Mouse (Mus musculus) heart, embryonic 11.5 days (tissue): ENCODE results near the gene Slc35d3. TPM values are rescaled to one million over a fixed set of nuclear protein-coding genes. Genes with fewer than 3 reads are reported as not detected.
A peak's percentile ranks its signal among the peaks of the same experiment; 100 is the strongest.

Source experiments
- ATAC-seq: fragments of 200-750 bp; cut with Nextera tagmentation; replicated peaks from 2 replicates; pipeline ENCODE4 v1.8.0; 2017; ENCODE audit warnings: moderate library complexity; ENCODE audit not compliant: insufficient number of reproducible peaks, low FRiP score, low TSS enrichment
- H3K27ac ChIP-seq: fragments of 300-500 bp; sonication (generic); 2 replicates; pipeline ENCODE4 v1.5.1; 2014; ENCODE audit warnings: mild to moderate bottlenecking, low read depth, low read length
- H3K27me3 ChIP-seq: fragments of 300-500 bp; sonication (generic); 2 replicates; pipeline ENCODE4 v1.6.1; 2014; ENCODE audit warnings: mild to moderate bottlenecking, low read length, mixed read lengths; ENCODE audit not compliant: control insufficient read depth, insufficient read depth
- H3K36me3 ChIP-seq: fragments of 300-500 bp; sonication (generic); 2 replicates; pipeline ENCODE4 v1.6.1; 2014; ENCODE audit warnings: mild to moderate bottlenecking, low read length, moderate library complexity, mixed read lengths; ENCODE audit not compliant: control insufficient read depth, insufficient read depth
- H3K4me1 ChIP-seq: fragments of 300-500 bp; sonication (generic); 2 replicates; pipeline ENCODE4 v1.6.1; 2014; ENCODE audit warnings: low read length; ENCODE audit not compliant: control insufficient read depth, insufficient read depth
- H3K4me2 ChIP-seq: fragments of 300-500 bp; sonication (generic); 2 replicates; pipeline ENCODE4 v1.6.1; 2014; ENCODE audit warnings: mild to moderate bottlenecking, moderate library complexity
- H3K4me3 ChIP-seq: fragments of 300-500 bp; sonication (generic); 2 replicates; pipeline ENCODE4 v1.5.1; 2014; ENCODE audit warnings: low read depth, low read length
- H3K9ac ChIP-seq: fragments of 300-500 bp; sonication (generic); 2 replicates; pipeline ENCODE4 v1.6.1; 2014; ENCODE audit warnings: mild to moderate bottlenecking, low read depth, low read length, moderate library complexity
- H3K9me3 ChIP-seq: fragments of 300-500 bp; sonication (generic); replicated peaks from 2 replicates; pipeline ENCODE4 v1.6.1; 2016; ENCODE audit warnings: low read length; ENCODE audit not compliant: control insufficient read depth
- WGBS: fragments of 180-500 bp; shearing (Covaris S2); extraction: QIAGEN DNeasy Blood & Tissue Kit; methylation state at CpG from one replicate; pipeline ENCODE4 v1.1.7; 2014; ENCODE audit not compliant: insufficient replicate concordance; 5-methylcytosine and 5-hydroxymethylcytosine counted together
- polyA plus RNA-seq: library from polyadenylated mRNA; unstranded; fragments of >200 nt; fragmentation: Nextera tagmentation; extraction: Ambion mirVana; gene quantifications from 2 replicates; pipeline ENCODE4 v1.2.1, GENCODE M21; 2014

Gene Slc35d3
- polyA plus RNA-seq, 1 experiment from 2014 or later: 2.1 TPM

DNA sequence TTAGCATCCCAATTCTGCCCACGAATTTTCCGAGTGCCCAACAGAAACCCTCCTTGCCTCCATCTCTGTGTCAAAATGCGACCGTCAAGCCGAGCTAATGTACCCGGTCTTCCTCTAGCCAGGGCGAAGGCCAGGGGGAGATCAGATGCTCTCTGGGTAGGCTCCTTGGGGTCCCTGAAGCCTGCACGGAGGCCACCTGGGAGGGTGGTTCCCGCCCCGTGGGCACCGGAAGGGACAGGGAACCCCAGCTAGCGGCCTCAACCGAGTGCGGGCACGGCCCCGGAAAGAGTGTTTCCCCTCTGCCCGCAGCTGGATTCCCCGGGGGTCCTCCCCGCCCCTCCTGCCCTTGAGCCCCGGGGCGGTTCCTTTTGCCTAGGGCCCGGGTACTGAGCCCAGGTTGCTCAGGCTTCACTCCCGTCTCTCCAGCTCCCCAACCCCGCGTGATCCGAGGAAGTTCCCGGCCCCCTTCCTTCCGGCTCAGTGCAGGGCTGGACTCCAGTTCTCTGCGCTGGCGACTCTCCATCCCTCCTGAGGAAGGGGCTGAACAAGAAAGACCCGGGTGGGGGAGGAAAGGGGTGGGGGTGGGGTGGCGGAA, 1.4 kb downstream of the Slc35d3 start:
- Histone ChIP-seq H3K9ac (peak overlapping the region; percentile 34; the same call in 1 of the 2 replicates), H3K4me2 (peak overlapping the region; percentile 99), H3K9me3 (no peaks in the 10 kb centered on the region), H3K4me1 (no peaks in the 10 kb centered on the region), H3K4me3 (peak overlapping the region; percentile 64), H3K36me3 (no peaks in the 10 kb centered on the region), H3K27me3 (peaks cover 45% of the 10 kb centered on the region), H3K27ac (no peak overlapping the region)
- ATAC-seq: peak; percentile 43; the same call in 1 of the 2 replicates
- WGBS: under 1% methylated on average over 31 of the region's 32 CpGs

DNA sequence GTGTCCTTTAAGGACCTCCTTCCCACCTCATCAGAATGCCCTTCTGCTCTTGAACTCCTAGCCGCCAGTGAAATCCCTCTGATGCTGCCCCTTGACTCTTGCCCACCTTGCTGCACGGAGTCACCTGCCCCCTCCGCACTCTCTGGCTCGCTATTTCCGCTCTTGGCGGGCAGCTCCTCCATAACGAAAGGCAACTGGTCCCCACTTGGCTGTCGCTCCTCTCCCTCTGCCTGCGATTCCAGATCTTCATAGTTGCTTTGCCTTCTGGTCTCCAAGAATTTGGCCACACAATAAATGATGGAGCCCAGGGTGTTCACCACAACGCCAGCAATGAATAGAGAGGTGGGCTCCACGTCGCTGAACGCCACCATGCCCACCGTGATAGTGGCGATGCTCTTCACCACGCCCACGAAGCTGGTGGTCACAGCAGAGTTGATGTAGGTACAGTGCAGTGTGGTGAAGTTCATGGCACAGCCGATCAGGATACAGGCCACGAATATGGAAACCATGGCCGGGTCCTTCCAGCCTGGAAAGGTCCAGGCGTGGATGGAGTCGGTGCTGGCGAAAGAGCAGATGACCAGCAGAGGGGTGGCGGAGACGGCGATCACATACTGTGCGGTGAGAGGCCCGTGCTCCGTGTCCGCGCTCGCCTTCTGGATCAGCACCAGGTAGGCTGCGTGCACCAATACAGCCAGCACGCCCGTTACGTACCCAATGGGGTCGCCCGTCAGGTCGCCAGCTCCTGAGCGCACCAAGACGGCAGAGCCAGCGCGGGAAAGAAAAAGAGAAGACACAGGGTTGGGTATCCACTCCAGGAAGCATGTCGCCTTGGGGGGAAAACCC, 2.1 kb downstream of the Slc35d3 start:
- no peak overlapping the region for H3K27ac ChIP-seq
- no peak for ATAC-seq
- 0 out of 2 replicates have a peak overlapping the region, but pooled peaks have one; percentile 34 for H3K9ac ChIP-seq
- peaks cover 44% of the 10 kb centered on the region for H3K27me3 ChIP-seq
- H3K36me3 ChIP-seq: no peaks in the 10 kb centered on the region
- peak overlapping the region; percentile 99 for H3K4me2 ChIP-seq
- 4% methylated on average over 44 of the region's 44 CpGs for WGBS
- no peaks in the 10 kb centered on the region for H3K9me3 ChIP-seq
- no peaks in the 10 kb centered on the region for H3K4me1 ChIP-seq
- H3K4me3 ChIP-seq: peak overlapping the region; percentile 64

GRCm38 (mm10) chr10:19839836-19840235, 11.4 kb downstream of the Slc35d3 start:
- WGBS: 82% methylated on average over 5 of the region's 5 CpGs
- H3K9me3 ChIP-seq: no peaks in the 10 kb centered on the region
- no peaks in the 10 kb centered on the region for H3K4me1 ChIP-seq
- no peak overlapping the region for H3K9ac ChIP-seq
- ATAC-seq: no peak
- H3K27me3 ChIP-seq: 0 out of 2 replicates have a peak, but pooled peaks cover 4% of the 10 kb centered on the region
- no peak overlapping the region for H3K4me3 ChIP-seq
- H3K4me2 ChIP-seq: no peak overlapping the region
- no peak overlapping the region for H3K27ac ChIP-seq
- no peaks in the 10 kb centered on the region for H3K36me3 ChIP-seq

DNA sequence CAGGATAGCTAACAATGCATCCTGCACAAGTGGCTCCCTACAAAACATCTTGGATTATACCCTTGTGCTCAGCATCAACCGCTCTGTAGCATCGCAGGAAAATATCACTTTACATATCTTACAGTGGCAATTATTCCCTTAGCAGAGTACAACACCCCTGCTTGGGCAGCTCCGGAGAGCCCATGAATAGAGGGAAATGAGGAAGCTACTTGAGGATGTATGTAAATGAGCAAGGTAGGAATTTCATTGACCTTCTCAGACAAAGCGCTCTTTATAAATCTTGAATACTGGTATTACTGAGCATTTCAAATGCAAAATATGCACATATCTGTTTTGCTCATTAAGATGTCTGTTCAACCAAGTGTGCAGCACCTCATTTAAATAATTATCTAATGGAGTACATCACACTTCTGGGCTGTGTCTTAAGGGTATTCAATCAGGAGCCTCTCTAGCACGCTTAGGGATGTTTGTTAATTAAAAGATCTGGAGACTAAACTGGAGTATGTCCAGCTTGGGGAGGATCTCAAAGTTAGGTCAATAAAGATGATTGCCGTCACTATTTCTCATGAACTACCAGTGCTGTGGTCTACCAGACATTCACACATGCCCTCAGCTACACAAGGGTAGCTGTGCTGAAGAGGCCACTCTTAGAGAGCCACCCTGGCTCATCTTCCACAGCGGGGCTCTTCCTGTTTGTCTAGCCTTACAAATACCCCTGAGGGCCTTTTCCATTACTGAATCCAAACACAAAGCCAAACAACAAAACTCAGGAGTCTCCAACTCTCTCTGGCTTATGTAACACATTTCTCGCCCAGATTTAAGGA, 15.2 kb downstream of the Slc35d3 start:
- Histone ChIP-seq H3K4me2 (no peak overlapping the region), H3K4me1 (no peaks in the 10 kb centered on the region), H3K9me3 (no peaks in the 10 kb centered on the region), H3K4me3 (no peak overlapping the region), H3K27ac (no peak overlapping the region), H3K9ac (no peak overlapping the region), H3K36me3 (no peaks in the 10 kb centered on the region), H3K27me3 (no peaks in the 10 kb centered on the region)
- ATAC-seq: no peak
- WGBS: 79% methylated on average over 8 of the region's 8 CpGs

GRCm38 (mm10) chr10:19834222-19834621, 17.0 kb downstream of the Slc35d3 start:
- no peak overlapping the region for H3K4me2 ChIP-seq
- 89% methylated on average over 6 of the region's 6 CpGs for WGBS
- no peaks in the 10 kb centered on the region for H3K4me1 ChIP-seq
- H3K27me3 ChIP-seq: no peaks in the 10 kb centered on the region; the same call in 1 of the 2 replicates
- no peak overlapping the region for H3K9ac ChIP-seq
- no peak overlapping the region for H3K4me3 ChIP-seq
- H3K9me3 ChIP-seq: no peaks in the 10 kb centered on the region
- H3K27ac ChIP-seq: no peak overlapping the region
- no peaks in the 10 kb centered on the region for H3K36me3 ChIP-seq
- ATAC-seq: no peak

DNA sequence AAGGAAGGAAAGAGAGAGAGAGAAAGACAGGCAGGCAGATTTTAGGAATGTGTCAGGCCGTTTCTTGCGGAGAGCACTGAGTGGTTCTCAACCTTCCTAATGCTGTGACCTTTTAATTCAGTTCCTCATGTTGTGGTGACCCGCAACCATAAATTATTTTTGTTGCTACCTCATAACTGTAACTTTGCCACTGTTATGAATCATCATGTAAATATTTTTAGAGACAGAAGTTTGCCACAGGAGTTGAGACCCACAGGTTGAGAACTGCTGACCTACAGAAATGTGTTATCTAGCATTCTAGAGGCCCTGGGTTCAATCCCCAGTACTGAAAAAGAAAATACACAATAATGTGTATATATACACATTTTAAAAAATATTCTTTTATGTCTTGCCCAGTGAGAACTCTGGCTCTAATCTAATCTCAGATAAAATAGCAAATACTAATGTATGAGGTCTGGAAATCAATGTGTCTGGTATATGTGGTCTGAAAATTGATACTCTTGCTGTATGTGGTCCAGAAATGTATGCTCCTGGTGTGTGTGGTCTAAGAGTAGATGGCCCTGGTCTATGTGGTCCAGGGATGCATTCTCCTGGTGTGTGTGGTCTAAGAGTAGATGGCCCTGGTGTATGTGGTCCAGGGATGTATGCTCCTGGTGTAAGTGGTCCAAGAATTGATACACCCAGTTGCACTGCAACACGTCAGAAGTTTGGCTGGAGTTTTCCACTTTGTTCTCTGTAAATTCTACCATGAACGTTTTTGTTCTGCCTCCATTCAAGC, 20.0 kb downstream of the Slc35d3 start:
- H3K27me3 ChIP-seq: no peaks in the 10 kb centered on the region; the same call in 1 of the 2 replicates
- no peak for ATAC-seq
- no peaks in the 10 kb centered on the region for H3K4me1 ChIP-seq
- H3K4me3 ChIP-seq: no peak overlapping the region
- 78% methylated on average over 5 of the region's 5 CpGs for WGBS
- no peak overlapping the region for H3K27ac ChIP-seq
- no peaks in the 10 kb centered on the region for H3K9me3 ChIP-seq
- no peaks in the 10 kb centered on the region for H3K36me3 ChIP-seq
- H3K9ac ChIP-seq: no peak overlapping the region
- H3K4me2 ChIP-seq: no peak overlapping the region

DNA sequence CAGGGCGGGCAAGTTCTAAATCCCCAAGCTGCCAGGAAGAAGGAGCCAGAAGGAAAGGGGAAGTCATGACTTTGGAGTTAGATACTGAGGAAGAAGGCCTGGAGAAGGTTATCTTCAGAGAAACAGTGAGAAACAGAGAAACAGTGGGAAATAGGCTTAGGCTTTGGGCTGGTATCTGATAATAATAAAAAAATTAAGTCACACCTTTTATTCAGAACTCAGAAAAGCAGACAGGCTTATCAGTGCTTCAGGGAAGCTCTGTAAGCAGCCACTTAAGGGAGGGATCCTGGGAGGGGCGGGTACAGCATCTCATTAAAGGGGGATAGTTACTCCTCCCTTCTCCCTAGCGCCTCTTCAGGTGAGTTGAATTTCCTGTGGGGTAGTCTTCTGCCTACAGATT, 30.3 kb downstream of the Slc35d3 start:
- Histone ChIP-seq H3K27ac (no peak overlapping the region), H3K36me3 (no peaks in the 10 kb centered on the region), H3K4me2 (no peak overlapping the region), H3K4me1 (peaks cover 15% of the 10 kb centered on the region), H3K9ac (no peak overlapping the region), H3K4me3 (no peak overlapping the region), H3K9me3 (no peaks in the 10 kb centered on the region), H3K27me3 (0 out of 2 replicates have a peak, but pooled peaks cover 2% of the 10 kb centered on the region)
- no peak for ATAC-seq
- WGBS: 57% methylated on average over 3 of the region's 3 CpGs
